Mouse (Mus musculus) 416B (cell line): Measurements from ENCODE around the gene Ggt1.

ENCODE experiments used
- DNase-seq: peaks from one replicate; pipeline ENCODE4 v3.0.0; 2011; ENCODE audit warnings: low read depth

The Ggt1 gene

GRCm38 (mm10) chr10:75549886-75550285 lies 11.5 kb upstream of the Ggt1 start:
- no peak for DNase-seq

GRCm38 (mm10) chr10:75551175-75551574 lies 10.2 kb upstream of the Ggt1 start:
- peak; percentile 40 for DNase-seq

- no peak for DNase-seq
Observed at GRCm38 (mm10) chr10:75552106-75552505, 9.3 kb upstream of the Ggt1 start.

- DNase-seq, result no peak
Observed at GRCm38 (mm10) chr10:75552701-75553450, 8.5 kb upstream of the Ggt1 start.

- DNase-seq, result peak; percentile 87
Observed at GRCm38 (mm10) chr10:75554090-75554489, 7.3 kb upstream of the Ggt1 start.

DNA sequence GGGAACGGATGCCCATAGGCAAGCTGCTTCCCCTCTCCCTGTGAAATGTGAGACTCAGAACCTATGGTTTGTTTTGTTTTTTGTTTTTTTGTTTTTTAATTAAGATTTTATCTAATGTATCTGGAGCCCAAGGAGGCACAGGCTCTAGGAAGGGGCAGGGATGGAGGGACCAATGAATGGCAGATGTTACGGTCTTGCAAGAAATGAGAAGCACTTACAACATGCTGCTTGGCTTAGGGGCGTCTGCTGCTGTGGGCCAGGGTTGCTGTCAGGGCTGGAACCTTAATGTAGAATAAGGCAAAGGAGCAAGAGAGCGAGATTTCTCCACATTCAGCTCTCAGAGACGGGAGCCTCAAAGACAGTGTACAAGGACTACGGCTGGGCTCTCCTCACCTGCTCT lies 5.8 kb upstream of the Ggt1 start:
- DNase-seq, result no peak

DNA sequence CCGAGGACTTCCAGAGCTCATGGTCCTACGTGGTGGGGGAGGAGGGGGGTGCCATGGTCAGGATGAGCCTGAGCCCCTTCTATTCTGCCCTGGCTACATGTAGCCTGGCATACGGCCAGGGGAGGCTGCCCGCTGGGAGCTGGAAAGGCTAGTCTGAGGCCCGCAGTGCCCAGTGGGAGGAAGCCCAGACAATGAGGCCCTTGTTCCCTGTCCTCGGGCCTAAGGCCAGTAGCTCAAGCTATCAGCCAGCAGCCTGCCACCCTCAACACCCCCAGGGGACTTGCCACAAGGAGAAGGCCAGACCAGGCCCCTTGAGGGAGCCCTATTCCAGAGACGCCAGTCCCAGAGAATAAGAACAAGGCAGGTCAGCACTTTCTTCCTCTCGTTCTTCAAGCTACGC lies 5.4 kb upstream of the Ggt1 start:
- no peak for DNase-seq

GRCm38 (mm10) chr10:75558515-75558914 lies 2.9 kb upstream of the Ggt1 start:
- DNase-seq, result no peak

- DNase-seq, result no peak
Observed at GRCm38 (mm10) chr10:75559041-75559675, 2.2 kb upstream of the Ggt1 start.

DNA sequence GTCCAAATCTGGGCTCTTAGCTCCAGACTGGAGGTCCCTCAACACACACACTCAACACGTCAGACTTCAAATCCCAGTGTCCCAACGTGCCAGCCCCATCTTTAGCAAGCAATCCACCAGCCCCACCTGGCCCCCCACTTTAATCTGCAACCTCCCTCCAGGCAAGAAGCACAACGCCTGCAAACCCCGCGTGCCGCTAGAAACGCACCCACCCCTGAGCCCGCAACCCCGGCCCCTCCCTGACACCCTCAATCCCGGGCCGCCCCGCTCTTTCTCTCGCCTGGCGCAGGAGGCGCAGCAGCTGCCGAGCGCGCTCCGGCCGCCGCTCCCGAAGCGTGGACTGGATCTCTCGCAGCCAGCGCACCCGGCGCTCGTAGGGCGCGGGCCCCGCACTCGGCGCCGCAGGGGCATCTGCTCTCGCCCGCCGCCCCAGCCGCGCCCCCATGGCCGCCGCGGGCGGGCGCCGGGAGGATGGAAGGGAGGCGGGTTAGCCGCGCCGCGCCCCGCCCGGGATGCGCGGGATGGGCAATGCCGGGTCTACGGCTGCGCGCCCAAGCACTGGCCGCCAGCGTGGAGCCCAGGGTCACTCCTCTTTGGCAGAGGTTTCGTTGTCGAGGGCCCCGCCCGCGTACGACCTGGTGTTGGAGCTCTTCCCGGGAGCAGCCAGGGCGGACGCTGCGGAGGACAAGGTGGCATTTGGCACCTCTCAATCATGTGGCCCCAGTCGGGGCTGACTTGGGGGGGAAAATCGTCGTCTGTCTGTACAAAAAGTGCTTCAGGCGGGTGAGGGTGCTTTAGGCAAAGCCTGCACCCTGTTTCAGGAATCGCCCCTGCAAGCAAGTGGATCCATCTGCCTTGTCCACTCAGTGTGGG lies 1.5 kb upstream of the Ggt1 start, which contains the start of gene Lrrc75b:
Gene Lrrc75b (minus strand): TSS at position 655 of the 873 bp plus-strand sequence.
- DNase-seq, result no peak

DNA sequence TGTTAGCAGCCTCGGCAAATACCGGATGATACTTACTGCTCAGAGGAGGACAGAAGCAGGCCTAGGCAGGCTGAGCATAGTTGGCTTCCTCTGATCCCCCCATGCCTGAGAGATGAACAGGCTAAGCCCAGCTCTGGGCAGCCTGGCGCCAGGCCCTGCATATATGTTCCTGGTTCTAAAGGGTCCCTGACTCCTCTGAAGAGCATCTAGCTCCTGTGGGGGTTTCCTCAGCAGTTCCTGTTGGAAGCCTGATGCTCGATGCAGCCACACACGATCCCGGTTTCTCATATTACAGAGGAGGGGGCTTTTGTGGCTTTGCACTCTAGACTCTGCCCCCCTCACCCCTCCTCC lies 880 bp upstream of the Ggt1 start:
- no peak for DNase-seq

GRCm38 (mm10) chr10:75562596-75562995 lies 1.2 kb downstream of the Ggt1 start:
- DNase-seq, result no peak

GRCm38 (mm10) chr10:75564687-75565265 lies 3.4 kb downstream of the Ggt1 start:
- peak; percentile 67 for DNase-seq

DNA sequence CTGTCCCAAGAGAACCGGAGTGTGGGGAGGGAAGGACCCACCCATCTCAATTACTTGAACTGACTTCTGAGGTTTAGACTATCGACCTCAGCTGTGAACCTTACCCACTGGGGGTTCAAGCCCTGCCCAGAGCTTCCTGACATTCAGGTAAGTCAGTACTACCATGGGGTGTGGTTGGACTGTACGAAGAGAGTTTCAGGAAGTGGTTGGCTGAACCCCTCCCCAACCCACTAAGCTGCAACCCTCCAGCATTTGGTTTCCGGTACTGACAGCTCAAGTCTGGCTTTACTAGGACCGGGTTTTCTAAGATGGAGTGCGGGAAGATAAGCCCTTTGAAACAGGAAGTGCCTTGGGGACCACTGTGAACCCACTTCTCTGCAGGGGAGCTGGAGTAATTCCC lies 4.0 kb downstream of the Ggt1 start:
- DNase-seq, result peak; percentile 95

DNA sequence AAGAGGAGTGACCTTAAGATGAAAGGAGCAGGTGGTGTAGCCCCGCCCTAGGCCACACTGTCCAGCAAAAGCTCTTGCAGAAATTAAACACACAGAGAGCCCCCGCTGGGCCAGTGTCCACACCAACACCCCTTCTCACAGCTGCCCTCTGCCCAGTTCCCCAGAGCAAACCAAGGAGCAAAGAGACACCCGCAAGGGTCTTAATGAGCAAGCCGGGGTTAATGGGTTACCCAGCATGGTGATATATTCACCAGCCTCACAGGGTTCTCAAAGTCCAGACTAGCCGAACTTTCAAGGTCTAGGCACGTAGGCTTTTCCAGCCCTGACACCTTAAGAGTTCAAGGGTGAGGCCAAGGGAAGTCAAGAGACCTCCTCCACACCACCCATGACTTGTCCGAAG lies 4.5 kb downstream of the Ggt1 start:
- peak; percentile 62 for DNase-seq

GRCm38 (mm10) chr10:75566321-75566720 lies 4.9 kb downstream of the Ggt1 start:
- peak; percentile 67 for DNase-seq

DNA sequence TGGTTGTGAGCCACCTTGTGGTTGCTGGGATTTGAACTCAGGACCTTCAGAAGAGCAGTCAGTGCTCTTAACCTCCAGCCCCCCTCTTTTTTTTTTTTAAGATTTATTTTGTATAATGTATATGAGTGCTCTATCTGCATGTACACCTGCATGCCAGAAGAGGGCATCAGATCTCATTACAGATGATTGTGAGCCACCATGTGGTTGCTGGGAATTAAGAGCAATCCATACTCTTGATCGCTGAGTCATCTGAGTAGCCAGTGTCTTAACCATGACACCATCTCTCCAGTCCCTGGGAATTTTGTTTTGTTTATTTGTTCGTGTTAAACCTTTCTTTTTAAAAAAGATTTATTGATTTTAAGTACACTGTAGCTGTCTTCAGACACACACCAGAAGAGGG lies 5.4 kb downstream of the Ggt1 start:
- DNase-seq, result peak; percentile 62

GRCm38 (mm10) chr10:75568029-75568428 lies 6.6 kb downstream of the Ggt1 start:
- DNase-seq, result no peak

GRCm38 (mm10) chr10:75568441-75568840 lies 7.0 kb downstream of the Ggt1 start:
- DNase-seq, result no peak

- no peak for DNase-seq
Observed at GRCm38 (mm10) chr10:75568851-75569250, 7.4 kb downstream of the Ggt1 start.

DNA sequence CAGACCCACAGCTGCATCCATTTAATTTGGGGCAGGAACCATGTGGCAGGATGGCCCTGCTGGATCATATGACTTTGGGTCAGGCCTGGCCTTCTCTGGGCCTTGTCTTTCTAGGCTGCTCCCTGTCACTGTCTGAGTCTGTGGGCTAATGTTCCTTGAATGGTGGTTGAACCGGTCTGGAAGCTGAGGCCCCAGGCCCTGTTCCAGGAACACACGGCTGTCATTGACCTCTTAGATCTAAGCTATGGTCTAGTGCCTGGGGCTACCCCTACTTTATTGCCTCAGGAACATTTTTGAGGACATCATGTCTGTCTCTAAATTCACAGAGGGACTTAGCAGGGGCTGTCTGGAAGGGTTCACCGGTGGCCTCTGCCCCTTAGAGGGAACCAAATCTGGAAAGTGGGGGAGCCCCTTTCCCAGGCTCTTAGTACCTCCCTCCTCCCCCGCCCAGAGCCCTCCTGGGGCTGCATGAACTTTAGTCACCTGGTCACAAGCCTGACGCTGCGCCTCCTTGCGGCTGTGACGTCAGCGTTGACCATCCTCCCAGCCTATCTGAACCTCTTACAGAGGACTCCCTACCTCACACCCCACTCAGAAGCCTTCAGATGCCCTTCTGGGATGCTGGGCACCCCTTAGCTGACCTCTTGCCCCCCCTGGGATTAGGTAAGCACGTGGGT lies 9.7 kb downstream of the Ggt1 start:
- no peak for DNase-seq

GRCm38 (mm10) chr10:75571937-75572336 lies 10.5 kb downstream of the Ggt1 start:
- DNase-seq, result no peak
